Mouse (Mus musculus) testis, postnatal 14 days (tissue): ENCODE data around the gene Rnps1.
"Not testable (repeated sequence)": the region's sequence is repeated elsewhere in the genome, so short reads cannot be mapped to it uniquely, and the experiment has no call there.

Experiments
- DNase-seq: peaks from one replicate; pipeline ENCODE4 v3.0.0; 2021; ENCODE audit warnings: low spot score

Rnps1 gene

DNA sequence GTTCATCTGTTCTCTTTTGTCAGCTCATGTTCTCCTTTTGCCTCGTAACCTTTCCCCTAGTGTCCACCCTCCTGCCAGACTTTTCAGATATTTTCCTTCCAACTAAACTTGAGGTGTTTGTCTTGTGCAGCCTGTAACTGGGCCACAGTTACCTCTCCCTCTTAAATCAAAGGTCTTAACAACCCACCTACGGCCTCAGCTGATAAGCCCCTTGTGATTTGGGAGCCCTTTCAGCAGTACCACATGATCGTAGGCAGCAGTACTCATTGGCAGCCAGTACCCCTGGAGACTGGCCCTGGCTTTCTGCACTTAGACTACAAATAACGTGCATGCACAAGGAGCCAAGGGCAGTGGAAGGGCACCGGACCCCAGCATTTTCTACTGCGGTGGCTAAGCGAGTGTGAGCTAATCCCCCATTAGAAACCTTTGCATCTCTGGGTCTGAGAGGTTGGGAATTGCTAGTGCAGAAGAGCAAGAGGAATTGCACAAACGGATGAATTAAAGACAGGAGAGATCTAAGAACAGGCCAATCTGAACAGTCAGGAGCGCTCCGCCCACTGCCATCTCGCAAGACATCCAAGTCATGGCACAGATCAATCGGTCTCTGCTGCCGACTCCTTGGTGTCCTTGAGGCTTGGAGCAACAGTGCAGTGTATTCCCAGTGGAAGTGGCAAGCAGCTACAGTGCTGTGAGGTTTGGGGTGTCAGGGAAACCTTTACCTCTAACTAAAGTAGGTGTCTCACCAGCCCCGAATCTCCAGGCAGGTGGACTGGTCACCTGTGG is 15.0 kb downstream of the Rnps1 start:
- DNase-seq = no peak

DNA sequence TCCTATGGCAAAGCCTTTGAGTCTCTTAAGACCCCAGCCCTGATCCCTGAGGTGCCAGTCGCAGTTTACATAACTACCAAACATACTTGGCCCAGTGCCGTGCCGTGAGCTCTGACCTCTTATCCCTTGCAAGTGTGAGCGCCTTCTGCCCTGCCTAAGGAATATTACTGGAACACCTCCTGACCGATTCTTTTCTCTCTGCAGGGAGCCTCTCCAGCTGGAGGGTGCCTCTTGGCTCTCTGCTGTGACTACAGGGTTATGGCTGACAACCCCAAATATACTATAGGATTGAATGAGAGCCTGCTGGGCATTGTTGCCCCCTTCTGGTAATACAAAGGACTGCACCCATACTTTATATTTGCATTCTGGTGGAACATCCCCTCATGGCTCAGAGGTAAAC is 22.7 kb downstream of the Rnps1 start:
- no peak for DNase-seq

DNA sequence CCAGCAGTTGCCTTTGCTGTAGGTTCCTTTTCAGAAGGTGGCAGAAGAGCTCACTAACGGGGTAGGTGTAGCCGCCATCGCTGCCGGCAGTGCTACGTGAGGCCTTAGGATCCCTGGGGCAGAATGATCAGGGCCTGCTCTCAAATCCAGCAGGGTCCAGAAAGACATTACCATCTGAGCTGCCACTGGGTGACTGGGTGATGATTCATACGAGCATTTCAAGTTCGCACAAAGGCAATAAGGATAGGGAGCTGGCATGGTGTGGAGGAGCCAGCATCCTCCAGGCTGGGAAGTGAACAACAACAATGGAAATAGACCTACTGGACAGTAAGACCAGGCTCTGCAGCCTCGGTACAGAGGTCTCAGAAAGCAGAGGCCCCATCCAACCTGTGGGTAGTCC is 26.0 kb downstream of the Rnps1 start:
- DNase-seq = peak; percentile 4

DNA sequence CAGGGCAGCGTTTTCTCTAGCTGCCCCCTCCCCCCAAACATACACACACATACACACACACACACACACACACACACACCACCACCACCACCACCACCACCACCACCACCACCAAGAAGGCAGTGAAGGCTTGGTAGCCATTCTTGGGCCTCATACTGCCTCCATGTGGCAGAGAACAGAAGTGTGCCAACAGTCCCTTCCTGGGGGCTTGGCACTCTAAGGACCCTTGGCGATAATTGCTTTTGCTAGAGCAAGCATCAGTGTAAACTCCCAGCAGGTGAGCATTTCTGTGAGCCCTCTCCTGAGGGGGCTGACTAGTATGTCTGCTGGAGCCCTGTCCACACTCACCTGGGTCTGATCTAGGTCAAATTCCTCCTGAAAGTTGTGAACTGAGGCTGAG is 26.8 kb downstream of the Rnps1 start:
- no peak for DNase-seq

DNA sequence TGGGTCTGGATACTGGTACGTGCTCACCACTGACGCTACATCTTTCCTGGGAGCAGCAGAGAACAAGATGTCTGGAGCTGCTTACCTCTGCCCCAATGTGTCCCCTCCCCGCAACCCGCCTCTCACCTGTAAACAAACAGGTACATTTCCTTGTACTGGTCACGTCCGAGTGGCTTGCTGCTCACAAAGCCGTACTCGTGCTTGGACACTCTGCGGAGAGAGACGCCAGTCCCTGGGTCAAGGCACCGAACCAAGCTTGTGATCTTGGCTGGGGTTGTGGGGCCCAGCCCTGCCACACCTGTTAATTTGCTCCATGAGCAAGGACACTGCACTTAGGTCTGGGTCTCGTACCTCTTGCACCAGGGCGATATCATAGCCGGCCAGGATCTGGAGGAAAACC is 27.7 kb downstream of the Rnps1 start:
- peak; percentile 38 for DNase-seq

DNA sequence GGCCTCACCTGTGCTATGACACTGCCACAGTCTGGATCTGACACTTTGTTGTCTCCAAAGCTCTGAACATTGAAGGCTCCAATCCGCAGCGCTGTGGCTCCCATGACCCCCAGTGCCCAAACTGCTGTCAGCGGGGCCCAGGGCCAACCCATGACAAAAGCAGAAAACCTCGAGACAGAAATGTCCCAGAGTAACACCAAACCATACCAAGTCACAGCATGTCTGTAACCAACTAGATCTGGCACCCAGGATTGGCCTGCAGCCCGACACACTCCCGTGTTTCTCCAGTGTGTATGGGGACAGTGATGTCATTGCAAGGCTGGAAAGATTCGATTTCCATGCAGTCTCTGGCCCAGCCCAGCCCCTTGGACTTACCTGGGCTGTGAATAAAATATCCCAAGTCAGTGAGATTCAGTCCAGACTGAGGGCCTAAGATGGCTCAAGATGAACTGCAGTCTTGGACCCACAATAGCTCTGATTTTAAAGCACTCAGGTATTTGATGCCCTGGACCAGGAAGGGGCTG is 28.3 kb downstream of the Rnps1 start, which contains the start of gene Dnase1l2:
Dnase1l2 (minus strand) TSS at position 474 of the 524 bp plus-strand sequence.
- DNase-seq = peak; percentile 22

DNA sequence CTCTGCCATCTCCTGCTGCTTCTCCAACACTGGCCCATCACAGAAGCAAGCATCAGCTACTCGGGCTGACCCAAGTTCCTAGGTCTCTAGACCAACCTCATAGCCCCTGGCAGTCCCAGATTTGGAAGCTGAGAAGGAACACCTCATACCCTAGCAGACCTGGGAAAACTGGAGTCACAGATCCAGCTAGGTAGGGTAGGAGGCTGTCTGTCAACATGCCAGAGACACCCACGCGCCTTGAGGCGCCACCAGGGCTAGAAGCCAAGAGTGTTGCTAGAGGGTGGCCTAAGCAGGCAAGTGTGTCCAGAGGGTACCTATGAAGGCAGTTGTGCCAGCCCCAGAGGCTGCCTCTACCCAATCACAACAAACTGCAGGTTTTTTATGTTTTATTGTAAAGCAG is 29.0 kb downstream of the Rnps1 start:
- DNase-seq = peak; percentile 61

DNA sequence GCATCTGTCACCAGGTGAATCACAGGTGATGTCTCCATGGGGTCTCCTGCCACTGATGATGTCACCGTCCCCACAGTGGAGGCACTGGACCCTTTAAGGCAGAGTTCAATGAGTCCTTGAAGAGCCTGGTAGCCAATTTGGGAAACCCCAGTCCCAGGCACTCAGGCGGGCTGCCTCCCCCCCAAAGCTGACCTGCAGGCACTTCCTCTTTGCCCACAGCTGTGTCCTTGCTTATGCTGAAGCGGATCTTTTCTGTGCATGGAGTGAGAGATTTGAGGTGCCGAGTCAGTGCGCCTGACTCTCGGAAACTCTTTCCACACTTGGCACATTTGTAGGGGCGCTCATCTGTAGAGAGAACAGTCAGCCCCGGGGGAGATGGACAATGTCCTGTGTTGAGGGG is 32.2 kb downstream of the Rnps1 start:
- no peak for DNase-seq

DNA sequence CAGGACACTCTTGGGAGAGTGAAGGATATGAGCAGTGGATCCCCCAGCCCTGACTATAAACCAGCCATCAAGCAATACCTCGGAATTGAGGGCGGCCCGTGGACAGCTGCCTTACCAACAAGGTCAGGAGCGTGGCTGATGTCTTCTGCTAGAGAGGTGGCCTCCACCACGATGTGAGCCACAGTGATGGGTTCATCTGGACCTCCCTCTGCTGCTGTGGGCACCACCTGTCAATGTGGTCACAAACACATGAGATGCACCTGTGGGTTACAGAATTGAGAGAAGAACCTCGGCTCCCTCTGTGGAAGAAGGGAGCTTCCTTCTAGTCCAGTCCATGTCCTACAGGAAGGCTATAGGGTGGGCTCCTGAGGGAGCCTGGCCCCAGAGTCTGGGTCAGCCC is 35.1 kb downstream of the Rnps1 start:
- no peak for DNase-seq

DNA sequence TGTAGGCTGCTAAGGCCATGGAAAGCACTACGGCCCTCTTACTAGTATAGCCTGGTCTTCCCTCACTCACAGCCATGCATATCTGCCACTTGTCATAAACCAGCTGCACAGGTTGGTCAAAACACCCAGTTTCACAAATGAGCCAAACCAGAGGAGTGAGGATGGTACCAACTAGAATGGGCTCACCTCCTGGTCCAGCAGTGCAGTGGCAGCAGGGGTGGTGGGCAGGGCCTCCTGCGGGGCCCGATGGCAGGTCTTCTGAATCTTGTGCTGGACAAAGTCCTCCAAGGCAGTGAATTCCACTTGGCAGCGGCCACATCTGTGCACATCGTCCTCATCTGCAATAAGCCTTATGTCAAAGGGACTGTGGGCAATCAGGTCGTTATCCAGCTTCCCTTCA is 36.9 kb downstream of the Rnps1 start:
- no peak for DNase-seq

DNA sequence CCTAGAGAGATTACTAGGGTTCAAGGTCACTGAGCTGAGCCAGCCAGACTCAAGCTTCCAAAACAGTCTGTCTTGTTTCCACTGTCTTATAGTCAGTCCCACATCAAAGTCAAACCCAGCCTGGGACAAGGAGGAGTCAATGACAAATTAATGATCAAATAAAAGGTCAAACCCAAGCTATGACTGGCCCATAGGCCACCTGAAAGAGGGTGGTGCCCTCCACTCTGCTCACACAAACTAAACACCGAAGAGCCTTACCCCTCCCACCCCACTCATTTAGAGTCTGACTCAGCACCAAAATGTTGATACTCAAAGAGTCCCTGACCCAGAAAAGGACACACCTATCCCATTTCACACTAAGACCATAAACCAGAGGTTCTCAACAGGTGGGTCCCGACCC is 39.0 kb downstream of the Rnps1 start:
- DNase-seq = no peak

DNA sequence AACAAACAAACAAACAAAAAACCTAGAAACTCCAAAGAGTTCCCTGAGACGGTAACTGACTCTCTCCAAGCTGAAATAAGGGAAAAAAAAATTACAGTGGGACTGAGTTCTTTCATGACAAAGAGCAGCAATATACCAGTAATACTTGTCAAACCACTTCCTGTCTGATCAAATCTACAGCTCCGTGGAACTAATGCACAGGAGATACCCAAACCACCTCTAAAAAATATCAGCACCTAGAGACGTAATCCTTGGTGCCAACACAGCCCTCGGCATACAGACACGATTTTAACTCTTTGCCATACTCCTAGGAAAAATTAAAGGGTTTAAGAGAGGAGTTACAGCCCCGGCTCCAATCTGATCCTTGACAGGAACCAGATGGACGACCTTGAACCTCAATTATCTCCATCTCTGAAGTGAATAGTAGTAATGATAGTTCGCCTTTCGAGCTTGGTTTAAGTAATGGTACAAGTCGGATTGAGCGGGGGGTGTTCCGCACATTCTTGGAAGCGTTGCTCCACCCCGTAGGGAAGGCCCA is 39.9 kb downstream of the Rnps1 start:
- no peak for DNase-seq

DNA sequence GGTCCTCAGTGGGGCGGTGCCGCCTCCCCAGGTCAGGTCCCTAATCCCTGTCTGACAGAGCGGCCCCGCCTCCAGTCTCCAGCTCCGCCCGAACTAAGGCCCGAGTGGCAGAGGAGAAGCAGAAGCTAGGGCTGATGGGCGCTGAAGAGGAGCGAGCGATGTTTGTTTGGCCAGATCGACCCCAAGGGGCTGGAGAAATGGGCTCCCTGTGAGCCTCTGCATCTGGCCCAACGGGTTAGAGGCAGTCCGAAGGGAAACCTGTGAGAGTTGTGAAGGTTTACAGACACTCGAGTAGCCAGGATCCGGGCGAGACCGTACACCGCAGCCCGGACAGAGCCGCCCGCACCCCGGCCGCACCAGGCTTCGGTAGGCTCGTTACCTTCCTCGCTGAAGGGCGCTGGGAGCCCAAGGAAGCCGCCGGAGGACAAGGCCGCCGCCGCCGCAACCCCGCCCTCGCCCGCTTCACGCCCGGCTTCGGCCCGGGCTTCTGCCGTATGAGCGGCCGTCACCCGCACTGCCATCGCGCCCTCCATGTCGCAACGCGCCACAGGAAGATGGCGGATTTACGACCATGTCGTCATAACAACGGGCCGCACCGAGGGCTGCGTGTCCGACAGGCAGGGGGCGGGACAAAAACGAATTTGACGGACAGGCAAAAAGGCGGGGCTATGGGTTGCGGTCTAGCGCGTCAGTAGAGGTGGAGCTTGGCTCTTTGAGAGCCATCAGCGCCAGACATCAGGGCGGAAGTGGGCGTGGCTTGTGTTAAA is 40.6 kb downstream of the Rnps1 start:
- DNase-seq = peak; percentile 100

DNA sequence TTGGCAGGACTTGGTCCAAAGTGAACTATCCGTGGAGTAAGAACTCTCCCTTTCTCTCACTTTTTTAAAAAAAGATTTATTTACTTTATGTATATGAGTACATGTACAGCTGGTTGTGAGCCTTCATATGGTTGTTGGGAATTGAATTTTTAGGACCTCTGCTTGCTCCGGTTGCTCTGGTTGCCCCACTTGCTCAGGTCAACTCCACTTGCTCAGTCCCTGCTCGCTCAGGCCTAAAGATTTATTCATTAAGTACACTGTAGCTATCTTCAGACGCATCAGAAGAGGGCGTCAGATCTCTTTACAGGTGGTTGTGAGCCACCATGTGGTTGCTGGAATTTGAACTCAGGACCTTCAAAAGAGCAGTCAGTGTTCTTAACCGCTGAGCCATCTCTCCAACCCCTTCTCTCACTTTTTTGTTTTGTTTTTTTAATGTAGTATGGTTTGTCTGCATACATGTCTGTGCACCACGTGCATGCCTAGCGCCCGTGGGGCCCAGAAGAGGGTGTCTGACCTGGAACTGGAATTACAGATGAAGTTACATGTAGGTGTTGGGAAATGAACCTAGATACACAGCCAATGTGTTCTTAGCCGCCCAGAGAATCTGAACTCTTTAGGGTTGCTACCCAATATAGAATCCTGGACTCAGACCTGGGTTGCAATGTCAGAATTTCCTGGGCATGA is 41.3 kb downstream of the Rnps1 start:
- DNase-seq = not testable (repeated sequence)

DNA sequence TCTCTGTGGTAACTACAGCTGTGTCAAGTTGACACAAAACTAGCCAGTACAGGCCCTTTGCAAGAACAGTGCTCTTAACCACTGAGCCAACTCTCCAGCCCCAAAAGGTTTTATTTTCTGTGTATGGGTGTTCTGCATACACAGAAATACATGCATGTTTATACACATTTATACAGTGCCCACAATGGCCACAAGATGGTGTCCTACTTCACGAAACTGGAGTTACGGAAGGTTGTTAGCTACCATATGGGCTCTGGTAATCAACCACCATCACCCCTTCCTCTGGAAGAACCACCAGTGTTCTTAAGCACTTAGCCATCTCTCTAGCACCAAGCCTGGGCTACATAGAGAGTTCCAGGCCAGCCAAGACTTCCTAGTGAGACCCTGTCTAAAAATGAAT is 47.2 kb downstream of the Rnps1 start:
- DNase-seq = no peak

DNA sequence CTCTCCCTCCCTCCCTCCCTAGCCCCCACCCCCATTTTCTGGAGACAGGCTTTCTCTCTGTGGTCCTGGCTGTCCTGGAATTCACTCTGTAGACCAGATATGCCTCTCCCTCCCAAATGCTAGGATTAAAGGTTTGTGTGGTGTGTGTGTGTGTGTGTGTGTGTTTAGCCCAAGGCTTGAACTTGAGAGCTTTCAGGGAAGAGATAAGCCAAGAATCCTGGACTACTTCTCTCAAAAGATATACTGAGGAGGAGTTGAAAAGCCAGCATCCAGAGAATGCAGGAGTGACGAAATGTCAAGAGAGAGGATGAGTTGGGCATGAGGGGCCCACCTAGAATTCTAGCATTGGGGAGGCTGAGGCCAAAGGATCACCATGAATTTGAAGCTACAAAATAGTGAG is 48.6 kb downstream of the Rnps1 start:
- no peak for DNase-seq

DNA sequence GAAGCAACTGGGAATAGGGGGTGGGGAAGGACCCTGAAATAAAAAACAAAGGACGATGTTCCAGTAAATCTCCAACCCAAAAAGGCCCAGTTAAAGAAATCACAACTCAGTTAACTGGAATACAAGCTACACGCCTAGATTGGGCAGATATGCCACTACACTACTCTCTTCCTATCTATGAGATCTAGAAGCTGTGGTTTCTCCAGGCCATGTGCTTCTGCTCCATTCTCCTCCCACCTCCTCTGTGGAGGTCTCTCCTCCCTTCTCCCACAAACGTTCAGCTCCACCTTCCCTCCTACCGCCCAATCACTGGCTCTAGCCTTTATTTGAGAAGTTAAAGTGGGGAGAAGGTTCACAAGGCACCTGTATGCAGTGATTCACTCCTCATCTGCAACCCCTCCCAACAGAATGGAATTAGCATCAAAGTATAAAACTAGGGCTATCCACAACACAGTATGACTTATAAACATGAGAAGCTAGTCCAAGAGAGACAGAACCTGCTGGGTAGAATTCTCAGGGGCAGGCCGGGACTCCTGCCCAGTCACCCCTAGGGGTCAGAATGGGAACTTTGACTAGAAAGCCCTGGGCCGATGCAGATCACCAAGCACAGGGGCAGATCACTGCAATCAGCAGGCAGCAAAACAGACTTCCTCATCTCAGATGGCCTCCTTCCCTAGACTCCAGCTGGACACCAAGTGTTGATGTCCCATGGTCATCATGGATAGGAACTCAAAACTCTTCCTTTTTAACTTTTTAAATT is 49.2 kb downstream of the Rnps1 start:
- peak; percentile 6 for DNase-seq

DNA sequence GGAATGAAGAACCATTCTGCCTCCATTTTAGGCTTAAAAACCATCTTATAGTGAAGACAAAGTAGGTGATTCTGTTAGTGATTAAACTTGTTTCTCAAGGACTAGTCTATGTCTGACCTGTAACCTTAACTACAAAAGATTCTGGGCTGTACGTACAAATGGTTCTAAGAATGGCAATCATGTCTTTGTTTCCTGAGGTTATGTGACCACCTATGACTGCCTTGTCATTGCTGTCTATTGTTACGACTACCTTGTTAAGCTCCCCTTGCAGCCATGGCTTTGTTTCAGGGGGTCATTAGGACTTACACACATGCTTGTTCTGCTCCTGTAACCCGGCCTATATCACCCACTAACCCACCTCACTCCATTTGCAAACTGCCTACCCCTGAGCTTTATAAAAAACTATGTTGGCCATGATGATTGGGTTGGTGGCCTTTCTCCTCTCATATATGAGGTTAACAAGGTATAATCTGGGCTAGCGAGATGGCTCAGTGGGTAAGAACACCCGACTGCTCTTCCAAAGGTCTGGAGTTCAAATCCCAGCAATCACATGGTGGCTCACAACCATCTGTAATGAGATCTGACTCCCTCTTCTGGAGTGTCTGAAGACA is 54.4 kb downstream of the Rnps1 start:
- DNase-seq = no peak

DNA sequence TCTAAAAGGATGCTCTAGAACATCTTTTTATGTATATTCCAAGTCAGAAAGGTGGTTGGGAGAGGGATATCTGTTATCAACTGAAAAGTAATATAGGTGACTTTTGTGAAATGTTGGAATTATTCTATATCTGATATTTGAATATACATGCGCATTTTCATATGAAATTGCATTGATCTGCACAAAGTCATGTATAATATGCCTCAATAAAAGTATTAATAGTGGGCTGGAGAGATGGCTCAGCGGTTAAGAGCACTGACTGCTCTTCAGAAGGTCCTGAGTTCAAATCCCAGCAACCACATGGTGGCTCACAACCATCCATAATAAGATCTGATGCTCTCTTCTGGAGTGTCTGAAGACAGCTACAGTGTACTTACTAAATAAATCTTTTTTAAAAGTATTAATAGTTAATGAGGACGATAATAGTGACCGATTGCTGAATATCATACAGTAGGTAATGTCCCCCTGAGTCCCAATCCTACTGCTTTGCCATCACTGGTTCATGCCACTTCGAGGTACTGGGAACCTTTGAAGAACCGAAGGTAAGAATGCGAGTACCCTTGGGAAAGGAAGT is 55.1 kb downstream of the Rnps1 start:
- DNase-seq = no peak

DNA sequence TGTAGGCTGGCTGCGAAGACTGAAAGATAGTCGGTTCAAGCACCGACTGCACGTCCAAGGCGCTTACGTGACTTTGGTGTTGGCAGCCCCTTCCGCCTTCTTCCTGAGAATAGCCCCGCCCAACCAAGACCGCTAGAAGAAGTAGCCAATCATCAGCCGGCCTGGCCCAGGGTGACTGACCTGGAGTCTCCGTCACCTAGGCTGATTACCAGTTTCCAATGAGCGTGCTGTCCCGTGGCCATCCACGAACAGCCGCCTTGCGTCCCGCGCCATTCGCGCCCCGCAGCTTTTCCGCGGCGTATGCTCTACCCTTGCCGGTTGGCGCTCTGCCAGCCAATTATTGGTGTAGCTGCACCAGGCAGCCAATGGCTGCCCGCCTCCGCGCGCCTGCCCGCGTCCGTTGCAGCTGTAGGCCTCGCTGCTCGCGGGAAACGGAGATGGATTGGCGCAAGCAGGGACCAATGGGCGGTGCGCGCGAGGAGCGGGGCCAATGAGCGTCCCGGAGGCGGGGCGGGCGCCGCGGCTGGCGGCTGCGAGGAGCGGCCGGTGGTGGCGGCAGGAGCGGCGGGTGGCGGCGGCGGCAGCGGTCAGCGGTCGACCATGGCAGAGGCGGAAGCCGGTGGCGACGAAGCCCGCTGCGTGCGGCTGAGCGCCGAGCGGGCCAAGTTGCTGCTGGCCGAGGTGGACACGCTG is 55.7 kb downstream of the Rnps1 start, which contains the start of the genes E4f1 and Pgp:
E4f1 (minus strand) TSS at position 404 of the 693 bp plus-strand sequence.
Pgp (plus strand) TSS at position 483 of the 693 bp plus-strand sequence.
- DNase-seq = peak; percentile 99
